Mouse (Mus musculus) urinary bladder, postnatal 0 days (tissue): ENCODE measurements around the gene Adat2. TPM values are rescaled to one million over a fixed set of nuclear protein-coding genes. Genes with fewer than 3 reads are reported as not detected.

Experiments
- polyA plus RNA-seq: library from polyadenylated mRNA; unstranded; fragments of >200 nt; fragmentation: Nextera tagmentation; extraction: Ambion mirVana; gene quantifications from 2 replicates; pipeline ENCODE4 v1.2.1, GENCODE M21; 2015

Adat2 gene
- 3.6 TPM in 2 replicates for polyA plus RNA-seq

DNA sequence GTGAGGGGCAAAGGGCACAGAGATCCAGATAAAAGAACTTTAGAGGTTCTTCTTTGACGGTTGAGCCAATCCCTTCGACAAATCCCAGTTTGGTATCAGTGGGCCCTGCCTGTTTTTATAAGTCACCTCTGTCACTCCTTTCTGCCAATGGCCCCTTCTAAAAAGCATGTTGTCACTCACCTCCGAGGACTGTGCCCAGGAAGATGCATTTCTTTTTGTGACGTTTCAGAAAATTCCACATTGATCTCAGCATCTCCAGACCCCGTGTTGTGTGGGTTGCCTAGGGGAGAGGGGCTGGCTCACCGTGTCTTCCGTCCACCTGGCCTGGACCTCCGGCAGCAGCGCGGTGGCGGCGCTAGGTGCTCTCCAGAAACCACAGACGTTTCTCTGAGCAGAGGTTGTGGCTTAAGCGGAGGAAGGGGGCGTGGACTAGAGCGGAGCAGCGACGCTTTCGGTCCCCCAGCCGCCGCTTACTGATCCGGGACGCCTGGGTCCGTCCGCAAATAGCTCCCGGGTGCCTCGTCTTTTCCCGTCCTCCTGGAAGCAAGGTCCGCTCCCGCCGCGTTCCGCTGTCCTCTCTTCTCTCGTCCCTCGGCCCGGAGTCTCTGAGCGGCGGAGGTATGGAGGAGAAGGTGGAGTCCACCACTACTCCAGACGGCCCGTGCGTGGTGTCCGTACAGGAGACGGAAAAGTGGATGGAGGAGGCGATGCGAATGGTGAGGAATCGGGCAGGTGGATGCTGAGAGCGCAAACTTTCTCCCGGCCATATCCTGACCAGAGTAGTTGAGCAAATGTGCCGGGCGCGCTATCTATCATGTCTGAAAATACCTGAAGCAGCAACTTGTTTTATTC is at the start of gene Adat2, which contains the start of gene Pex3:
Gene Adat2 (plus strand): TSS at position 249 of the 852 bp plus-strand sequence.
Gene Pex3 (minus strand): TSS at position 497 of the 852 bp plus-strand sequence.

Other genes starting within 250 kb of the Adat2 start
- 22.7 and 24.9 TPM in 2 replicates for gene Phactr2, start 78.5 kb upstream of the Adat2 start, polyA plus RNA-seq
- 66.5 and 74.7 TPM in 2 replicates for gene Fuca2, start 53.4 kb upstream of the Adat2 start, polyA plus RNA-seq
- gene Pex3, start 248 bp downstream of the Adat2 start, polyA plus RNA-seq: 17.3 and 17.6 TPM in 2 replicates